Mouse (Mus musculus) forebrain, embryonic 14.5 days (tissue): ENCODE measurements around the gene Haus7. TPM values are rescaled to one million over a fixed set of nuclear protein-coding genes. Genes with fewer than 3 reads are reported as not detected.

Source experiments
- ATAC-seq: fragments of 200-750 bp; cut with Nextera tagmentation; 2 replicates; pipeline ENCODE4 v1.8.0; 2017; ENCODE audit warnings: mild to moderate bottlenecking, moderate library complexity
- DNase-seq: peaks from one replicate; pipeline ENCODE4 v3.0.0-alpha.2; 2015; ENCODE audit warnings: low spot score
- H3K27ac ChIP-seq: fragments of 300-500 bp; sonication (generic); 2 replicates; pipeline ENCODE4 v1.5.1; 2014; ENCODE audit warnings: low read depth, mild to moderate bottlenecking, control low read depth, low read length, moderate library complexity
- H3K27me3 ChIP-seq: fragments of 300-500 bp; sonication (generic); replicated peaks from 2 replicates; pipeline ENCODE4 v1.6.1; 2014; ENCODE audit warnings: low read length, control low read depth, mixed read lengths; ENCODE audit not compliant: control insufficient read depth, insufficient read depth
- H3K36me3 ChIP-seq: fragments of 300-500 bp; sonication (generic); 2 replicates; pipeline ENCODE4 v1.6.1; 2014; ENCODE audit warnings: low read length, control low read depth; ENCODE audit not compliant: control insufficient read depth, insufficient read depth
- H3K4me1 ChIP-seq: fragments of 300-500 bp; sonication (generic); 2 replicates; pipeline ENCODE4 v1.6.1; 2014; ENCODE audit warnings: antibody characterized with exemption, low read length, control low read depth; ENCODE audit not compliant: control insufficient read depth, insufficient read depth
- H3K4me2 ChIP-seq: fragments of 300-500 bp; sonication (generic); 2 replicates; pipeline ENCODE4 v1.6.1; 2014; ENCODE audit warnings: mild to moderate bottlenecking, control low read depth, low read length
- H3K4me3 ChIP-seq: fragments of 300-500 bp; sonication (generic); 2 replicates; pipeline ENCODE4 v1.5.1; 2014; ENCODE audit warnings: low read depth, low read length, control low read depth
- H3K9ac ChIP-seq: fragments of 300-500 bp; sonication (generic); 2 replicates; pipeline ENCODE4 v1.6.1; 2014; ENCODE audit warnings: mild to moderate bottlenecking, low read length, control low read depth, moderate library complexity
- H3K9me3 ChIP-seq: fragments of 300-500 bp; sonication (generic); replicated peaks from 2 replicates; pipeline ENCODE4 v1.6.1; 2016; ENCODE audit warnings: low read length, control low read depth, mixed read lengths; ENCODE audit not compliant: control insufficient read depth
- WGBS: fragments of 180-500 bp; shearing (Covaris S2); extraction: QIAGEN DNeasy Blood & Tissue Kit; methylation state at CpG from one replicate; pipeline ENCODE4 v1.1.7; 2014; 5-methylcytosine and 5-hydroxymethylcytosine counted together
- polyA plus RNA-seq: library from polyadenylated mRNA; unstranded; fragments of >200 nt; fragmentation: Nextera tagmentation; extraction: Ambion mirVana; gene quantifications from 2 replicates; pipeline ENCODE4 v1.2.1, GENCODE M21; 2014

The Haus7 gene
- polyA plus RNA-seq, 1 experiment from 2014 or later: 64.2 TPM

- H3K27me3 ChIP-seq: no peaks in the 10 kb centered on the region
- no peaks in the 10 kb centered on the region for H3K9me3 ChIP-seq
- WGBS: 89% methylated on average over 1 of the region's 1 CpGs
- ATAC-seq (no peak), DNase-seq (peak; percentile 8)
- no peak overlapping the region for H3K4me2 ChIP-seq
- H3K9ac ChIP-seq: no peak overlapping the region
- H3K4me1 ChIP-seq: no peaks in the 10 kb centered on the region
- no peak overlapping the region for H3K27ac ChIP-seq
- no peaks in the 10 kb centered on the region for H3K36me3 ChIP-seq
- H3K4me3 ChIP-seq: no peak overlapping the region
Observed at GRCm38 (mm10) chrX:73484076-73484475, 25.2 kb upstream of the Haus7 start.

DNA sequence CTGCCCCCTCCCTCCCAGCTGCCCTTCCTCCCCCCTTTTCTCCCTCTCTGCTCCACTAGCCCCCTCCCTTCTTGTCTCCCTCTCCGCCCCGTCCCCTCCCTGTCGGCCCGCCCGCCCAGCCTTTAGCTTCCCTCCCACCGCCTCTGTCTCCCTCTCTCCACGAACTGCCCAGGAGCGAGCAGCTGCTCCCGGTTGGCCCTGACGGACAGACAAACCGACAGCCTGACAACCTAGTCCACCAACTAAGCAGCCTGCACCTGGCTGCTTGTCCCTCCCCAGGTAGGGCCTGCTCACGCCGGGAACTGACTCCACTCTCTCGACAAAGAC lies 24.6 kb upstream of the Haus7 start, which contains the start of gene Bgn:
Bgn (plus strand) TSS at position 119 of the 327 bp plus-strand sequence.
- no peak within 1 kb of the TSS for H3K27ac ChIP-seq
- DNase-seq: no peak
- H3K4me3 ChIP-seq: no peak within 1 kb of the TSS
- H3K36me3 ChIP-seq: no peaks in the 10 kb centered on the region
- no peak within 1 kb of the TSS for H3K9ac ChIP-seq
- H3K27me3 ChIP-seq: no peaks in the 10 kb centered on the region
- ATAC-seq: no peak
- H3K4me2 ChIP-seq: no peak within 1 kb of the TSS
- no peaks in the 10 kb centered on the region for H3K4me1 ChIP-seq
- no peaks in the 10 kb centered on the region for H3K9me3 ChIP-seq
- 43% methylated on average over 14 of the region's 14 CpGs for WGBS

DNA sequence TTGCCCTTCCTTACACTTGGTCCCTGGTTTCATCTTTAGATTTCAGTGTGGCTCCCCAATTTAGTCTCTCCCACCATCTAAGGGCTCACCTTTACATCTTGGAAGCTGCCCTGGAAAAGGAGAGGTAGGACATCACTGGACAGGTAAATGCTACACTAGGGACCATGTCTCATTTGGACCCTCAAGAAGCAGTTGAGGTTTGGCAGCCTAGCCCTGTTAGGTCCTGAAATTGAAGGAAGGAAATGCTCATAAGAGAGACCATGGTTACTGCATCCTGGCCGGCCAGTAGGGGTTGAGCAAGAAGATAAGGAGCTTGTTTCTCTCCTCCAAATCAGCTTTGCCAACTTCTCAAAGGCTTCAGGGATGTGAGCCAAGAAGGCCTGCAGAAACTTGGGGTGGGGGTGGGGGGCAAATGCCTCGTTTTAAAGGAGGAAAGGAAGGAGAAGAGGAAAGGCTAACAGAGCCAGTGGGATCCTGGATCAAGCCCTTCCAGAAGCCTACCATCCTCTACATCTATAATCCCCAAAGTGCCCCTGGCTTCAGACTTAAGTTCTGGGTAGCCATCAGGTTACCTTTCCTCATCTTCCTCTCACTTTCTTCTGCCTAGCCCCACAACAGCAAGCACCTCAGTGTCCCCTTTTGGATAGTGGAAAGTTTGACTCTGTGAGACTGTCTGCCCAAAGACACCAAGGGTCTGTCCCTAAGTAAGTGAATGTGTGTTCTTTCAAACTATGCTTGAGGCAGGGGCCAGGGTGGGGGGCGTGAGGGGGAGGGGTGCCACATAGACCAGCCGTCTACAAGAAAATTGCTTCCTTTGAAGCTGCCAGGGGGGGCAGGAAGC lies 24.0 kb upstream of the Haus7 start:
- H3K4me1 ChIP-seq: no peaks in the 10 kb centered on the region
- 28% methylated on average over 4 of the region's 4 CpGs for WGBS
- H3K4me2 ChIP-seq: no peak overlapping the region

DNA sequence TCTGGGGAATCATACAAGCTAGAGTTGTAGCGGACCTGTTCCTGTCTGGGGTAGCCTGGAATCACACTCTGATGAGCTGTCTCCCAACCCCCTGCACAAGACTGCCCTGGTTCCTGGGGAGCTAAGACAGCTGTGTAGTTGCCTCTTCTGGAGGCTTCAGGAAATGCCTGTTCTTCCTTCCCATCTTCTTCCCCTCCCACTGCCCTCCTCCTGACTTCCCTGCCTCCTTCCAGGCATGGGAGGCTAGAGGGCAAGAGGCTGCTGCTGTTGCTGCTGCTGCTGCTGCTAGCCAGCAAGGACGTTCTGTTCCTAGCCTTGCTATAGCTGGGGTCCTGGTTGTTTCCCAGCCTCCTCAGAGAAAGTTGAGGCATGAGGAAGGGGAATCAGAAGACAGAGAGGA lies 21.5 kb upstream of the Haus7 start:
- H3K4me1 ChIP-seq: no peaks in the 10 kb centered on the region
- ATAC-seq (no peak), DNase-seq (no peak)
- H3K4me2 ChIP-seq: no peak overlapping the region
- no peaks in the 10 kb centered on the region for H3K9me3 ChIP-seq
- no peaks in the 10 kb centered on the region for H3K36me3 ChIP-seq
- no peak overlapping the region for H3K27ac ChIP-seq
- no peaks in the 10 kb centered on the region for H3K27me3 ChIP-seq
- WGBS: 58% methylated on average over 2 of the region's 2 CpGs
- H3K9ac ChIP-seq: no peak overlapping the region
- no peak overlapping the region for H3K4me3 ChIP-seq

More for the DNA sequence above, 24.0 kb upstream of the Haus7 start:
- no peak for ATAC-seq
- H3K36me3 ChIP-seq: no peaks in the 10 kb centered on the region
- no peak for DNase-seq
- no peak overlapping the region for H3K4me3 ChIP-seq
- no peak overlapping the region for H3K9ac ChIP-seq
- H3K27ac ChIP-seq: no peak overlapping the region
- H3K9me3 ChIP-seq: no peaks in the 10 kb centered on the region
- no peaks in the 10 kb centered on the region for H3K27me3 ChIP-seq

DNA sequence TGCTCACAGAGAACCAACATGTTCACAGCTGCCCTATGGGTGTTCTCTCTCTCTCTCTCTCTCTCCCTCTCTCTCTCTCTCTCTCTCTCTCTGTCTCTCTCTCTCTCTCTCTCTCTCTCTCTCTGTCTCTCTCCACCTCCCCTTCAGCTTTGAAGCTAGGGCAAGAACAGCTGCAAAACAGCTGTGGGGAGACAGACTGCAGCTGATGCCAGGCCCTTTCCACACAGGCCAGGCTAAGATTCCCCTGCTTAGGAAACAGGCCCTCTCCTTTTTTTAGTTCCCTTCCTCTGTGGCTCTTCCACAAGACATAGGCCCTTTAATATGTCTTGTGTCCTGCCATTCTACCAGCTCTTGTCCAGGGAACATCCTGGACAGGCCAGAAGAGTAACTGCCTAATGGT lies 20.8 kb upstream of the Haus7 start:
- Histone ChIP-seq H3K27me3 (no peaks in the 10 kb centered on the region), H3K4me1 (no peaks in the 10 kb centered on the region), H3K36me3 (no peaks in the 10 kb centered on the region), H3K4me2 (no peak overlapping the region), H3K9me3 (no peaks in the 10 kb centered on the region), H3K4me3 (no peak overlapping the region), H3K9ac (no peak overlapping the region), H3K27ac (no peak overlapping the region)
- DNase-seq: no peak
- ATAC-seq: no peak

DNA sequence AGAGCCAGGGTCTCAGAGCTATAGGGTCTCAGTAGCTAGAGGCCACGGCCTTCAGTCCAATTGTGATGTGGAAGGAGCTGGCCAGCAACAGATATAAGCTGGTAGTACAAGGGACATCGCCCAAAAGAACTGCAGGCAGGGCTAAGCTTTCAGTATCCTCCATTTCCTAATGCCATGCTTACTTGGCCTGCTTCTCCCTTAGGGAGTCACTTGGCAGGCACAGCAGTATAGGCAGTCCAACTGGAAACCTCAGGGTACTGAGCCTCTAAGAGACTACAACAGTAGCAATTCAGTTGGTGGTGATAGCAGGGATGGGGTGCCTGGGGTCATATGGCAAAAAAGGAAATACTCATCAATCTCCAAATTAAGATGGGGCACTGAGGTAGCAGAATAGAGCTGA lies 18.7 kb upstream of the Haus7 start:
- no peaks in the 10 kb centered on the region for H3K27me3 ChIP-seq
- no peak overlapping the region for H3K27ac ChIP-seq
- no peaks in the 10 kb centered on the region for H3K9me3 ChIP-seq
- H3K4me3 ChIP-seq: no peak overlapping the region
- no peak overlapping the region for H3K4me2 ChIP-seq
- ATAC-seq: no peak
- H3K9ac ChIP-seq: no peak overlapping the region
- no peaks in the 10 kb centered on the region for H3K36me3 ChIP-seq
- DNase-seq: no peak
- 74% methylated on average over 2 of the region's 2 CpGs for WGBS
- no peaks in the 10 kb centered on the region for H3K4me1 ChIP-seq

DNA sequence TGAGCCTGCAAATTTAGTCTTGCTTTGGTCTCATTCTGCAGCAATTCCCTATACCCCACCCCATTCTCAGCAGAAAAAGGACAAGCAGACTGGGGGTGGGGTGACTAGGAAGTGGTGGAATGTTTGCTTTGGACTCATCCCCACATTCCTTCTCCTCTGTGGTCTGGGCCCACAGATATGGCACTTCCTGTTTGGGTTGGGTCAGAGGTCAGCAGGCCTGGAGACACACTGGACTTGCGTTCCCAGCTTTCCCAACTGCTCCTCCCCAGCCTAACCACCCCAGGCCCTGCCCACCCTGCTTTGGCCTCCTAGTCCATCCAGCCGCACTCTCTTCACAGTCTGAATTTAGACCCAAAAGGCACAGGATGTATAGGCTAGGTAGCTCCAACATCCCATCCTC lies 17.8 kb upstream of the Haus7 start:
- 89% methylated on average over 2 of the region's 2 CpGs for WGBS
- no peaks in the 10 kb centered on the region for H3K9me3 ChIP-seq

DNA sequence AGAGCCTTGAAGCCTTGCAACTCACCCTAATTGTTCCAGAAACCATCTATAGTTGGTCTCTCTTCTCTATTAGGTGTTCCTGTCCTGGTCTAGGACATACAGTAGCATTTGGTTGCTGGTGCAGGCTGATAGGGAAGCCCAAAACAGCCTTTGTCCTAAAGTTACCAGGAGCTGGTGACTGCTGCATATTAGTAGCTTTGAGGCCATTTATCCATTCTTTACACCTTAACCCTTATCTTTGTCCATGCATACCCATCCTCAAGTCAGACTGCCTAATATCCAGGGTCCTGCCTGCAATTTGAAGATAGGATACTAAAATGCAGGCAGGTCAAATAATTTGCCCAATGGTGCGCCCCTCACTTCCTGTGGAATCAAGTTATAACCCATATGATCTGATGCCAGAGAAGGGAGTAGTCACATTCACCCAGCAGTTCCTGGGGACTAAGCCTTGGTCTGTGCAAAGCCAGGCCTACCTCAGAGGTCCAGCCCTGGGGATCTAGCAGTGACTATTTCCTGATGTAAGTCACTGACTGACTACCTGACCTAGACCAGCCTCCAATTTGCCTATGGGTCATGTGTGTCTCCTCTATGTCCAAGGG lies 16.9 kb upstream of the Haus7 start:
- Histone ChIP-seq H3K27ac (no peak overlapping the region), H3K9me3 (no peaks in the 10 kb centered on the region), H3K4me2 (no peak overlapping the region), H3K9ac (no peak overlapping the region), H3K4me1 (no peaks in the 10 kb centered on the region), H3K27me3 (no peaks in the 10 kb centered on the region), H3K4me3 (no peak overlapping the region), H3K36me3 (no peaks in the 10 kb centered on the region)
- ATAC-seq: no peak
- no peak for DNase-seq
- 90% methylated on average over 1 of the region's 1 CpGs for WGBS

More for the DNA sequence above, 17.8 kb upstream of the Haus7 start:
- H3K4me1 ChIP-seq: no peaks in the 10 kb centered on the region
- H3K4me3 ChIP-seq: no peak overlapping the region
- H3K27ac ChIP-seq: no peak overlapping the region
- ATAC-seq (no peak), DNase-seq (no peak)
- no peaks in the 10 kb centered on the region for H3K27me3 ChIP-seq
- H3K9ac ChIP-seq: no peak overlapping the region
- H3K4me2 ChIP-seq: no peak overlapping the region
- H3K36me3 ChIP-seq: no peaks in the 10 kb centered on the region
